Mouse (Mus musculus) mouse embryonic stem cell (cell line): Measurements from ENCODE around the gene Cyp4f18.
"Not testable (repeated sequence)": the region's sequence is repeated elsewhere in the genome, so short reads cannot be mapped to it uniquely, and the experiment has no call there.

Experiments used
- in situ Hi-C, 2 experiments: fragments of 300-500 bp; cut with MboI; formaldehyde crosslinking; loops; 1 replicate in 1 of 2; 3 replicates in 1 of 2; pipeline ENCODE4 v1.14.3; 2019 to 2020; ENCODE audit warnings: low sequenced_read_pairs in 2 of 2, low pct_unique_long_range_greater_than_20kb in 1 of 2, mixed read lengths in 1 of 2; ENCODE audit not compliant: unreplicated experiment in 1 of 2

The Cyp4f18 gene

GRCm38 (mm10) chr8:71988110-71988866 is 21.1 kb downstream of the Cyp4f18 start:
- in situ Hi-C loops: loop anchor here (25.0 kb wide), 2 partner anchors 276 to 851 kb away; partner anchors contain the start of gene B3gnt3 (in 1 of the 2)

DNA sequence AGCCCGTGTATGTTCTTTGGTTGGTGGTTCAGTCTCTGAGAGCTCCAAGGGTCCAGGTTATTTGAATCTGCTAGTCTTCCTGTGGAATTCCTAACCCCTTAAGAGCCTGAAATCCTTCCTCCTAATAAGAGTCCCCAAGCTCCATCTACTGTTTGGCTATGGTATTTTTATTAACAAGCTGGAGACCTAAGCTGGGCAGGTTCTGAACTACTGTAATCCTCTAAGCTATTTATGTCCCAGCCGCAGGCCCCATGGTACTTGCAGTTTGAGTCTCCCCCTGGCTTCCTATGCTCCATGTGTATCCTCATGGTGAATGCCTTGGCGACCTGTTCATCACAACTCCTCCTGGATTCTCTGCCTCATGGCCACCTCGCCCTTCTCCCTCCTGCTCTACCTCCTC is 24.8 kb downstream of the Cyp4f18 start:
- in situ Hi-C loops: loop anchor here (25.0 kb wide), 2 partner anchors 272 to 847 kb away; partner anchors contain the start of gene B3gnt3 (in 1 of the 2)

DNA sequence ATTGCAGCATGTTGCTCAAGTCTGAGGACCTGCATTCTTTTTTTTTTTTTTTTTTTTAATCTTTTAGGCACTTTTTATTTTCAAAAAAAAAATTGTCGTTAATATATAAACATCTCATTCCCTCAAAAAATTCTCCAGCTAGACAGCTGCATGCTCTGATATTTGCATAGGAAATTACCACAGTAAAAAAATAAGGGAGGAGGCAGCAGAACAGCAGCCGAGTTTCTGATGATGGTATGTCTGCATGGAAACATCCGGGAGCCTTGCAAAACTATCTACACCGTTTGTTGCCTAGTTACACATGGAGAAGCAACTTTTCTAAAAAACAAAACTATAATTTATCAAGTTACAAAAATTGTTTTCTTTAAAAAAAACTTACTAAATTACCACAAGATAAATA is 28.0 kb downstream of the Cyp4f18 start:
- in situ Hi-C loops: loop anchor here (25.0 kb wide), 2 partner anchors 269 to 844 kb away; partner anchors contain the start of gene B3gnt3 (in 1 of the 2)

GRCm38 (mm10) chr8:71981032-71981431 is 28.4 kb downstream of the Cyp4f18 start:
- in situ Hi-C loops: loop anchor here (25.0 kb wide), 2 partner anchors 269 to 844 kb away; partner anchors contain the start of gene B3gnt3 (in 1 of the 2)

GRCm38 (mm10) chr8:71974211-71974610 is 35.2 kb downstream of the Cyp4f18 start:
- in situ Hi-C loops: no loop called here

DNA sequence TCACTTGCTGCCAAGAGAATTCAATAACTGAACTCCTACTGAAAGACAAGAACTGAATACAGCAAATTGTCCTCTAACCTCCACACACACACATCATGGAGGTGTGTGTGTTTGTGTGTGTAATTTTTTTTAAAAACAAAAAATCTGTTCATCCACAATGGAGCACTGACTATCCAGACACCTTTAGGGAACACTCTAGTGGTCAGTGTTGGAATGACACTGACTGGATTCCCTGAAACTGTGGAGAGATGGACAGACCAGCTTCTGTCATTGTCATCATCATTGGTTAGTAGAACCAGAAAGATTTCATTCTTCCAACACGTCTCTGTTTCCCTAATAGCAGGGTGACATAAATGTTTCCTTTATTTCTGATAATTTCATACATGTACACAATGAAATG is 37.5 kb downstream of the Cyp4f18 start:
- in situ Hi-C loops: no loop called here

DNA sequence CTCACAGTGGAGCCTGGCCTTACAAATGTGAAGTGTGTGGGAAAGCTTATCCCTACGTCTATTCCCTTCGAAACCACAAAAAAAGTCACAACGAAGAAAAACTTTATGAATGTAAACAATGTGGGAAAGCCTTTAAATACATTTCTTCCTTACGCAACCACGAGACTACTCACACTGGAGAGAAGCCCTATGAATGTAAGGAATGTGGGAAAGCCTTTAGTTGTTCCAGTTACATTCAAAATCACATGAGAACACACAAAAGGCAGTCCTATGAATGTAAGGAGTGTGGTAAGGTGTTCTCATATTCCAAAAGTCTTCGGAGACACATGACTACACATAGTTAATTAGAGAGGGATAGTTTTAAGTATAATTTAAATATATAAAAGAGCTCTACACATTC is 40.8 kb downstream of the Cyp4f18 start:
- in situ Hi-C loops: no loop called here

GRCm38 (mm10) chr8:71968100-71968499 is 41.3 kb downstream of the Cyp4f18 start:
- in situ Hi-C loops: no loop called here

DNA sequence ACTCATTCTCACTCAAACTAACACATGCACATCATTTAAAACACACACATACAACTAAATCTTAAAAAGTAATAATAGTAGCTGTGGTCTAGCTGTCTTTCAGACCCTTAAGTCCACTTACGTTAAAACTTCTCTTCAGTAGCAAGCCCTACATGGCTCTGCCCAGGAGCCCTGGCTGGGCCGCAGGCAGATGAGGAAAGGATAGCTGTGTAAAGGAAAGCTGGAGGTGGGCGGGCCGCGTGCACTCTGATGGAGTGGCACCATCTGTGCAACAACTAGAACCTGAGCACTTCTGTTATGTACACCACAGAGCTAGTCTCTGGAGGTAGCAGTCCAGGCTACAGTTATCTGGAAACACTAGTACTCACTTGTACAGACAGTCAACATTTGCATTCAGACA is 42.2 kb downstream of the Cyp4f18 start:
- in situ Hi-C loops: no loop called here

DNA sequence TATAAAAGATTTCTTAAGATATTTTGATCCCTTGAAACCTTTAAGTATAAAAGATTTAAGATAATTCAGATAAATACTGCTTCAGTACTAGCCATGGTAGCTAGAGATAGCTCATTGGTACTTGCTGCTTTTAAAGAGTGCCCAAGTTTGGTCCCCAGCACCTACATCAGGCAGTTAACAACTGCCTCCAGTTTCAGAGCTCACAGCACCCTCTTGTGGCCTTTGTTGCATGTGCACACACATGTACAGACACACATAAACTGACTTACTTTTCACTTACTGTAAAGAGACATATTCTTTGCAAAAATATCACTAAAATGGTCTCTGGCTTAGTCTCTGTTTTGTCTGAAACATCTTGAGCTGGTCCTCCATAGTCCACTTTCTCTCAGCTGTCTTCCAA is 43.0 kb downstream of the Cyp4f18 start:
- in situ Hi-C loops: no loop called here

DNA sequence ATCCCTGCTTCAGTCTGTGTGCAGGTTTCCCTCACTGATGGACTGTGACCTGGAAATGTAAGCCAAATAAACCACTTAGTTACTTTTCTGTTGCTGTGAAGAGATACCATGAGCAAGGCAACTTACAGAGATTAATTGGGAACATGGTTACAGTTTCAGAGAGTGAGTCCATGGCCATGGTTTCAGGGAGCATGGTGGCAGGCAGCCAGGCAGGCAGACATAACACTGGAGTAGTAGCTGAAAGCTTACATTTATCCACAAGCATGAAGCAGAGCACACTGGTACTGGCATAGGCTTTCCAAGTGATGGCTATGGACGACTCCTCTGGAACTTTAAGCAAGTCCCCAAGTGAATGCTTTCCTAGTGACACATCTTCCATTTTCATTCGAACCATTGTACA is 44.3 kb downstream of the Cyp4f18 start:
- in situ Hi-C loops: no loop called here

GRCm38 (mm10) chr8:71964051-71964450 is 45.4 kb downstream of the Cyp4f18 start:
- in situ Hi-C loops: no loop called here

DNA sequence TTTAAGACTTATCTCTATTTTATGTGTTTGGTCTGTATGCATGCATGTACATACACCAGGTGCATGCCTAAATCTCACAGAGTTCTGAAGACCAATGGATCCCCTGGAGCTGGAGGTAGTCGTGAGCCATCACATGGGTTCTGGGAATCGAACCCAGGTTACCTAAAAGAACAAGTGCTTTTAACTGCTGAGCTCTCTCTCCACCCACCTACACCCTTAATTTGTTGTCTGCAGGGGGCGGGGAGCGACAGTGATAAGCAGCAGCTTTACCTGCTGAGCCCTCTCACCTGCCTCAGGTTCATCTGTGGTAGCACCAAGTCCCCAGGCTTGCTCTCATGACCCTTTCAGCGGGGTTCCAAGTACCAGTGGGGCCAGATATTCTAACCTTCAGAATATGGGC is 47.6 kb downstream of the Cyp4f18 start:
- in situ Hi-C loops: no loop called here

DNA sequence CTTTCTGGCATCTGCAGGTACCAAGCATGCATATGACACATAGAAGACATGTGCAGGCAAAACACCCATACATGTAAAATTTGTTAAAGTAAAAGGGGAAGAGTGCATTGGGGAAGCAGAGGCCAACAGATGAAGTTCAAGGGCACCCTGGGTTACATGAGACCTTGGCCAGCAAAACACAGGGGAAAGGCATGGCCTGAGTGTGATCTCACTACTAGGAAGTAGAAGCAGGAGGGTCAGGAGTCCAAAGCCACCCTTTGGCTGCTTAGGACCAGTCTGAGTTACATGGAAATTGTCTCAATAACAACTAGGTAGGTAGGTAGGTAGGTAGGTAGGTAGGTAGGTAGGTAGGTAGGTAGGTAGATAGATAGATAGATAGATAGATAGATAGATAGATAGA is 48.9 kb downstream of the Cyp4f18 start:
- in situ Hi-C loops: no loop called here

DNA sequence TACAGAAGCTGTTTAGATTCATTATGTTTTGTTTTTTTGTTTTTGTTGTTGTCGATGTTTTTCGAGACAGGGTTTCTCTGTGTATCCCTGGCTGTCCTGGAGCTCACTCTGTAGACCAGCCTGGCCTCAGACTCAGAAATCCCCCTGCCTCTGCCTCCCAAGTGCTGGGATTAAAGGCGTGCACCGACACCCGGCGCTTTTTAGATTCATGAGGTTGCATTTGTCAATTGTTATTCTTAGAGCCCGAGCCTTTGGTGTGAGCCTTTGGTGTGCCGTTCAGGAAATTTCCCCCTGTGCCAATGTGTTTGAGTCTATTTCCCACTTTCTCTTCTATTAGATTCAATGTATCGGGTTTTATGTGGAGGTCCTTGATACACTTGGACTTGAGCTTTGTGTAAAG is 54.8 kb downstream of the Cyp4f18 start:
- in situ Hi-C loops: no loop called here

- in situ Hi-C loops: not testable (repeated sequence)
These were observed 56.3 kb downstream of the Cyp4f18 start for GRCm38 (mm10) chr8:71952961-71953700.

DNA sequence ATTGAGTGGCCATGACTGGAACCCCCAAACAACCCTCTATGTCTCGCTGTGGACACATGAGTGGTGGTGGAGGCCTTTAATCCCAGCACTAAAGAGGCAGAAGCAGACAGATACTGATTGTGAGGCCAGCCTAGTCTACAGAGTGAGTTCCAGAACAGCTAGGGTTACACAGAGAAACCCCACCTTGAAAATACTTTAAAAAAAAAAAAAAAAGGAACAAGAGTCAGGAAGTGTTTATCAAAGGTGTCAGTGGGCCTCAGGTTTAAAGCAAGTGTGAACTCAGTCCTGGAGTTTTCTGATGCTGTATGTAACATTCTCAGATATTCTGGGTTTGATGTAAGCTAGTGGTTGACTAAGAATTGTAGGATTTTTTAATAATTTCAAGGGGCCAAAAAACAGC is 56.9 kb downstream of the Cyp4f18 start:
- in situ Hi-C loops: no loop called here

GRCm38 (mm10) chr8:71951436-71952161 is 57.8 kb downstream of the Cyp4f18 start:
- in situ Hi-C loops: no loop called here
